Mouse (Mus musculus) E14TG2a.4 (cell line): ENCODE results near the gene Serping1.

Experiments
- CTCF ChIP-seq: conservative IDR thresholded peaks from 2 replicates; pipeline ENCODE4 v1.5.1; 2014; ENCODE audit warnings: low read length
- NANOG ChIP-seq: IDR thresholded peaks from 2 replicates; pipeline ENCODE4 v1.6.1; 2014; ENCODE audit warnings: borderline replicate concordance, low read length, mixed read lengths
- POU5F1 ChIP-seq: IDR thresholded peaks from 2 replicates; pipeline ENCODE4 v1.6.1; 2014; ENCODE audit warnings: low read length, borderline replicate concordance

GRCm38 (mm10) chr2:84762295-84762694 lies 12.9 kb downstream of the Serping1 start:
- peak; percentile 99 for TF ChIP-seq NANOG
- TF ChIP-seq CTCF = no peak
- peak; percentile 87; the same call in 1 of the 2 replicates for TF ChIP-seq POU5F1
